Mouse (Mus musculus): ENCODE measurements around the gene Pigb. TPM values are rescaled to one million over a fixed set of nuclear protein-coding genes. Genes with fewer than 3 reads are reported as not detected.

Pigb gene
- total RNA-seq, 2 experiments from 2014 or later = 2.2 to 2.5 TPM

GRCm38 (mm10) chr9:73048927-73049326, 8.7 kb upstream of the Pigb start:
- intact Hi-C loops (cut with DNase I) = no loop called here
- DNase-seq (ENCODE audit: low spot score) = no peak

GRCm38 (mm10) chr9:73047906-73048305, 7.7 kb upstream of the Pigb start:
- intact Hi-C loops (cut with DNase I) = no loop called here
- DNase-seq (ENCODE audit: low spot score) = no peak

- no peak for DNase-seq (ENCODE audit: low spot score)
- intact Hi-C loops (cut with DNase I) = no loop called here
Measured at GRCm38 (mm10) chr9:73045711-73046110, 5.5 kb upstream of the Pigb start.

DNA sequence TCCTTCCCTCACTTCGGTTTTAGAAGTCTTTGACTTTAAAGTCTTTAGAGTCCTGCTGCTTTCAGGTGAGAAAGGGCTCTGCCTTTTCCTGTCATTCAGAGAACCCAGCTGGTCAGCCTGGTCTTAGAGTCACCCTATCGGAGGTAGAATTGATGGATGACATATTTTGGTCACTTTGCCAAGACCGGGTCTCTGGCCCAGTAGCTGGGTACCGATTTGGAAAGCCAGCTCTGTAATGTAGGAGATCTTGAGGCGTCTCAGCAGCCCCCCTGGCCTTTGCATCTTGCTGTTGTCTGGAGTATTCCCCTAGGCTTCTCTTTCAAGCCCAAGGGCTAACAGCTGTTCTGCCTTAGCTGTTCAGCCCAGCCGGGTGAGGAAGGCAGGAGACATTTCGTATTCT, 5.0 kb upstream of the Pigb start:
- DNase-seq (ENCODE audit: low spot score) = no peak
- intact Hi-C loops (cut with DNase I) = no loop called here

DNA sequence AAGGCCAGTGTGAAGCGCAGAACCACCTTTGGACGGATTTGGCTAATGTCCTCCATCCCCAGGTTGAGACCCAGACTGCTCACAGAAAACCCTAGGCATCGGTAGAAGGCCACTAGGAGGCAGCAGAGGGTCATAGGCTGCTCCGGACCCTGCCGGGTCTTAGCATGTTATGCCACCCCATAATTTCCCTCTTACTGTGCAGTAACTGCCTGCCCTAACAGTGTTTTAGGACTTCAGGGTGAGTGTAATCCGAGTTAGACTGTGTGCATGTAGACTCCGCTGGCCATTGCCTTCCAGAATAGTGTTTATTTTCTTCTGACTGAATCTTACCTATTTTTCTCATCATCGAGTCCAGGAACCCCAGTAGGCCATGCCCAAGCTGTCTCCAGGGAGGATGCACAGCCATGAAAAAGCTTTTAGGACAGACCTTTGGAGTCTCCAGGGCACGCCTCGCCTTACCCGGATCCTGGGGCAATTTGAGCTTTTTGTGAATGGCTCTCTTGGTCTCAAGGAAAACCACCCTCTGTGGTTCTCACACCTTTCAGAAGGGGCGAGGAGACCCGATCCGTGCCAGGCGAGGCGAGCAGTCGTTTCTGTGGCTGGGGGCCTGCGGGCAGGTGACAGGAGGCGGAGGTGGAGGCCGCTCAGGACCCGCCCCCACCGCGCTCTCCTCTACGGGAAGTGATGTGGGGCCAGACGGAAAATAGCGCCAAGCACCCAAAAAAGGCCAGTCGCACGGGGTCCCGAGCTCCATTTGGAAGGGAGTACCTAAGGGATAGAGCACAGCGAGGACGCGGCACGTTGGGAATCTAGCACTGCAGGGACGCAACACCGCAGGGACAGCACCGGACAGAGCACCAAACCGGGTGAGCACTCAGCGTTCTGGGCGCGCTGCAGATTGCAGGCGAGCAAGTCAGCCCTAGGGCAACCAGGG, 4.2 kb upstream of the Pigb start, which contains the start of gene Rab27a:
Rab27a (plus strand) TSS at position 709 of the 934 bp plus-strand sequence.
- intact Hi-C loops (cut with DNase I) = loop anchor here (1.0 kb wide), 1 partner anchor 47 kb away; no protein-coding TSS in a partner anchor
- peak; percentile 48 for DNase-seq (ENCODE audit: low spot score)

GRCm38 (mm10) chr9:73039222-73039945, 794 bp downstream of the Pigb start:
- peak; percentile 80 for DNase-seq (ENCODE audit: low spot score)
- intact Hi-C loops (cut with DNase I) = loop anchor here (2.0 kb wide), 1 partner anchor 53 kb away; no protein-coding TSS in a partner anchor

GRCm38 (mm10) chr9:73033406-73033805, 6.8 kb downstream of the Pigb start:
- no peak for DNase-seq (ENCODE audit: low spot score)
- intact Hi-C loops (cut with DNase I) = no loop called here

DNA sequence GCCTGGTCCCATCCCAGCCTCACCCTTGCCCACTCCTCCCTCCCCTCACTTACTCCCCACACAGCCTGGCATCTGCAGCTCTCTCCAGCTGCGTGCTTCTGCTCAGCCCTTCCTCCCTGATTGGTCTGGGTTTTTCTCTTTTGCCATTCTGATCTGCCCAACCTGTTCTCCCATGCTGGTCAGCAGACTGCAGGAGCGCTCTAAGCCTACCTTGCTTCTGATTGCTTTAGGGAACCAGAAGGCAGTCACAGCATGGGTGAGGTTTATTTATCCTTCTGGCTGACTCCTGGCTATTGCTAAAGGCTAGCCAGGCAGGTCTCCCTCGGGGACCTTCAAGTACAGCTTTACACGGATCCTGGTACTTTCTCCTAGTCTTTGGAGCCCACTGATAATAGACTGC, 8.8 kb downstream of the Pigb start:
- intact Hi-C loops (cut with DNase I) = no loop called here
- no peak for DNase-seq (ENCODE audit: low spot score)

GRCm38 (mm10) chr9:73030443-73030842, 9.7 kb downstream of the Pigb start:
- intact Hi-C loops (cut with DNase I) = no loop called here
- no peak for DNase-seq (ENCODE audit: low spot score)

DNA sequence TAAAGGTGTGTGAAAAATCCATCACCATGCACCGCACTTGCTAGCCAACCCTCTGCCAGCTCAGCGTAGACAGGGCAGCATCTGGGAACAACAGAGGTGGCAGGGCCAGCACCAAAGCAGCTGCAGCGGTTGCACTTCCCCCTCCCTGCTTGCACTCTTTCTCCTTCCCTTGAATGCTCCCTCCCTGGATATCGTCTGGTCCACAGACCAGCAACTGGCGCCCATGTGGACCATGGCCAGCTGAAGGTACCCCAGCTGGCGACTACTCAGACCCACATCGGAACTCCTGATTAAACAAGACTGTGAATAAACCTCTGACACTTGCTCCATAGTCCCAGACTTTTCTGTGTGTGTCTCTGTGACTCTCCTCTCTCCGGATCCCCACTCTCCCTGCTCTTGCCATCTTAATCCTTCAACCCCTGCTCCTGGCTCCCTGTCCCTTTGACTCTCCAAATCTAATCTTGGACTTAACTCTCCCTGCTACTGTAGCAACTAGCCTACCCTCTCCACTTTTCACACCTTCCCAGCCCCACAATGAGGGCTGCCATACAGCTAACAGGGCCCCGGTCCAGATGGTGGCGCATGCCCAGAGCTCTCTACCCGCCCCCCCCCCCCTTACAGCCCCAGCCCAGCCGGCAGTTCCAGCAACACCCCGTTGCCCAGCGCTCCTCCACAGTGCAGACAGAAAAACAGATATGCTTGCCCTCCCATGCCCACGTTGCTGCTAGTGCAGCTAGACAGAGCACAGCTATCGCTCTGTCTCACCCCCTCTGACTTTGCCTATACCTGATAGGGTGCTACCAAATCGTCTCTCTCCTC, 14.2 kb downstream of the Pigb start:
- DNase-seq (ENCODE audit: low spot score) = no peak
- intact Hi-C loops (cut with DNase I) = no loop called here

DNA sequence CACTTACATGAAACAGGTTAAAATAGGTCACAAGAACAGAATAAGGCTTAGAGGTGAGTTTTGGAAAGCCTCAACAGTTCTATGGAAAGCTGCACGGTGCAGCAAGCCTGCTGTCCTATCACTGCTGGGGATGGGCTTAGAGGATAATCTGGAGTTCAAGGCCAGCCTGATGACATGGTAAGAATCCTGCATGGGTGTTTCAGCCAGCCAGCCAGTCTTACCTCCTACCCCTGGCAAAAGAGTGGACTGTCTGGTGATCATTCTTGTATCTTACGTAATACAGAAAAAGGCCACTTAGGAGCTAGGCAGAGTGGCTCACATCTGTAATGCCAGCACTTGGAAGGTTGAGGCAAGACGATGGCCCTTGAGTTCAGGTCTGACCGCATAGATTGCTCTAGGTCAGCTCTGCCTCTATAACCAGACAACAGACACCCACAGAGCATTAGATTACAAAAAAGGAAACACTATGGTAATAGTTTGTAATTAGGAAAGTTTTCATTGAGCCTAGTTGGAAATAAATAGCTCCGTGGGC, 19.5 kb downstream of the Pigb start:
- intact Hi-C loops (cut with DNase I) = no loop called here
- no peak for DNase-seq (ENCODE audit: low spot score)

DNA sequence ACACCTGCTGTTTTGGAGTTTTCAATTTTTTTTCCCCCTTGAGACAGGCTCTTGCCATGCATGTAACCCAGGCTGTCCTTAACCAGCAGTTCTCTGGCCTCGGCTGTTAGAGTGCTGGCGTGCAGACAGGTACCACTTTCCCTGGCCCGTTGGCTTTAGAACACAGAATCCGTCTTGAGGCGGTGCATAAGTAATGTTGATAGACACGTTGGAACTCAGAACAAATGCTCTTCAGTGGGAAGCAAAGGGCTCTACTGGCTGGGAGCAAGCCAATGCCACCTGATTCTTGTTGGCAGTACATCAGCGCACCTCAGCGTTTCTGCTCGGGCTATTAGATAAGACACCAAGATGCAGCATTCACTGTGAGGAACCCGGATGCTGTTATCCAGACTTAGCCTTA, 20.3 kb downstream of the Pigb start:
- intact Hi-C loops (cut with DNase I) = no loop called here
- DNase-seq (ENCODE audit: low spot score) = no peak

GRCm38 (mm10) chr9:73014724-73015123, 25.5 kb downstream of the Pigb start:
- intact Hi-C loops (cut with DNase I) = no loop called here

DNA sequence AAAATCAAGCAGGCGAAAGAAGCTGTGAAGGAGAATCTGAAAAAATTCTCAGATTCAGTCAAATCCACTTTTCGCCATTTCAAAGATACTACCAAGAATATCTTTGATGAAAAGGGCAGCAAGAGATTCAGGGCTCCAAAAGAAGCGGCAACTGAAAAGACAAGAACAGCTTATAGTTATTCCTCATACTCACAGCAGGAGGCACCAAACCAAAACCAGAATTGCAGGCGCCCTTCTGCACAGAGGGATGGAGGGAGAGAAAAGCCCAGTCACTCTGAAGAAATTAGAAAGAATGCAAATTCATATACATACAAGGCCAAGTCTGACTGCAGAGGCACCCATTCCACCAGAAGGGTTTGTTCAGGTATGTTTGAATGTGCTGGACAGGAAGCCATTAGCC, 27.5 kb downstream of the Pigb start:
- intact Hi-C loops (cut with DNase I) = no loop called here
- DNase-seq (ENCODE audit: low spot score) = no peak

More at GRCm38 (mm10) chr9:73014724-73015123, 25.5 kb downstream of the Pigb start:
- no peak for DNase-seq (ENCODE audit: low spot score)

- intact Hi-C loops (cut with DNase I) = no loop called here
- no peak for DNase-seq (ENCODE audit: low spot score)
Measured at GRCm38 (mm10) chr9:73008384-73008783, 31.8 kb downstream of the Pigb start.

GRCm38 (mm10) chr9:73006175-73006574, 34.0 kb downstream of the Pigb start:
- intact Hi-C loops (cut with DNase I) = no loop called here
- no peak for DNase-seq (ENCODE audit: low spot score)

DNA sequence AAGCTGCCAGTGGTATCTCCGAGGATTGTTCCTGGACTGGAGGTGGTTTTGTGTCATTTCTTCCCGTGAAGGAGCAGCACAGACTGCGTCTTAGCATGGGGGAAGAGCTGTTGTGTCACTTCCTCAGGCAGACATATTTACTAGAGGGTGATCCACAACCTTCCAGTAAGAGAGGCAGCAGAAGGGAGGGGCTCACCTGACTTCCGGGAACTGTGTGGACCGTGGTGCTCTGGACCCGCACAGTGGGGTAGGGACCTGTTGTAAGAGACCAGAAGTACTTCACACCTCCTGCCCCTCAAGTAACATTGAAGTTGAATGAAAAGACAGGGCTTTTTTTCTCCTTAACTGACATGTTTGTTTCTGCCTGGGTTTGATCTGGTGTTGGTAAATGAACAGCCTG, 35.1 kb downstream of the Pigb start:
- intact Hi-C loops (cut with DNase I) = no loop called here
- DNase-seq (ENCODE audit: low spot score) = no peak

GRCm38 (mm10) chr9:73004076-73004475, 36.1 kb downstream of the Pigb start:
- no peak for DNase-seq (ENCODE audit: low spot score)
- intact Hi-C loops (cut with DNase I) = no loop called here

GRCm38 (mm10) chr9:73002177-73002576, 38.0 kb downstream of the Pigb start:
- intact Hi-C loops (cut with DNase I) = no loop called here
- DNase-seq (ENCODE audit: low spot score) = no peak

Measured in heart, postnatal 25 days (tissue).